Mouse (Mus musculus): ENCODE results near the gene Sec61a1.

GRCm38 (mm10) chr6:88560156-88560555 is 41.5 kb upstream of the Sec61a1 start:
- TF ChIP-seq POLR2A (IDR thresholded peaks at IDR 0.05; ENCODE audit: borderline replicate concordance, low read depth, low read length) (no peak), CTCF (IDR thresholded peaks at IDR 0.05; ENCODE audit: low read depth, low read length) (no peak)
